Comparison of ENCODE assay signal across 8 mouse cellular contexts in the genomic region with DNA sequence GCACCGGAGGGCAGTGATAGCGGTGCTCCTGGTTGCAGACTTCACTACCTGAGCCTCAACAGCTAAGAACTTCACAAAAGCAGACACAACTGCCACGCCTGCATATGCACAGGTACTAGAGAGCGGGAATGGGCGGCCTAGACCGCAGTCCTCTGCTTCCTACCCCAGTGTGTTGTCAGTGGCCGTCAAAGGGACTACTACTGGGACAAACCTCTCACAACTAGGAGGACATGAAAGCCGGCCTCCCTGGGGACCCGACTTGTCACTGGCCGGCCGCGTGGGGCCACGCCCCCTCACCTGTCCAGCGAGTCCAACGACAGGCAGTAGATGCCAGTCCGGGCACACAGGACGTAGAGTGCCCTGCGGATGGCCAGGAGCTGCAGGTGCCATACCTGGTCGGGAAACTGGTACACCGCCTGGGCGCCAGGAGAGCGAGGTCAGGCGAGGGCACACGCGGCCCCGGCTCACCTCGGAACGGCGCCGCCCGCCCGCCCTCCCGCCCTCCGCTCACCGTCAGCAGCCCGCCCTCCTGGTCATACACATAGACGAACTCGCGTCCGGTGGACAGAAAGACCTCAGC. TPM values are rescaled to one million over a fixed set of nuclear protein-coding genes. Genes with fewer than 3 reads are reported as not detected.
DNase-seq lines count a peak whose midpoint lies in the region; ATAC-seq and TF ChIP-seq lines count a peak whose summit lies in the region.

No protein-coding gene starts in this region.

- 3% methylated on average over 39 of the region's 40 CpGs for WGBS in forebrain, embryonic 13.5 days
- WGBS in intestine, embryonic 16.5 days = 2% methylated on average over 36 of the region's 40 CpGs
- WGBS in liver, postnatal 0 days (ENCODE audit: insufficient replicate concordance) = 2% methylated on average over 36 of the region's 40 CpGs
- WGBS in neural tube, embryonic 12.5 days = 3% methylated on average over 40 of the region's 40 CpGs

- H3K4me1 ChIP-seq in forebrain, embryonic 13.5 days = peaks cover 33% of the 10 kb centered on the region
- H3K4me1 ChIP-seq in intestine, embryonic 16.5 days (ENCODE audit: control insufficient read depth, insufficient read depth, low read length) = peaks cover 16% of the 10 kb centered on the region
- peaks cover 17% of the 10 kb centered on the region for H3K4me1 ChIP-seq in liver, postnatal 0 days (ENCODE audit: insufficient read depth)
- peaks cover 22% of the 10 kb centered on the region for H3K4me1 ChIP-seq in neural tube, embryonic 12.5 days

- peak overlapping the region; percentile 85 for H3K4me3 ChIP-seq in forebrain, embryonic 13.5 days
- peak overlapping the region; percentile 86 for H3K4me3 ChIP-seq in intestine, embryonic 16.5 days (ENCODE audit: low read length)
- H3K4me3 ChIP-seq in liver, postnatal 0 days (ENCODE audit: low read depth, low read length) = peak overlapping the region; percentile 71
- peak overlapping the region; percentile 87 for H3K4me3 ChIP-seq in neural tube, embryonic 12.5 days

- DNase-seq in adrenal gland, postnatal 10 days = peak; percentile 56
- no peak for DNase-seq in adrenal gland, postnatal 25 days
- DNase-seq in brain, embryonic 14.5 days (ENCODE audit: low read depth) = peak; percentile 43
- peak; percentile 78 for DNase-seq in liver, postnatal 0 days
- DNase-seq in T-cell, adult 2 months (ENCODE audit: low spot score) = no peak

- H3K9me3 ChIP-seq in forebrain, embryonic 13.5 days (replicated peaks) = no peaks in the 10 kb centered on the region
- no peaks in the 10 kb centered on the region for H3K9me3 ChIP-seq in intestine, embryonic 16.5 days (ENCODE audit: control insufficient read depth, low read length)
- H3K9me3 ChIP-seq in liver, postnatal 0 days (ENCODE audit: low read length) = no peaks in the 10 kb centered on the region
- H3K9me3 ChIP-seq in neural tube, embryonic 12.5 days = no peaks in the 10 kb centered on the region

- H3K27me3 ChIP-seq in forebrain, embryonic 13.5 days = no peaks in the 10 kb centered on the region
- no peaks in the 10 kb centered on the region for H3K27me3 ChIP-seq in intestine, embryonic 16.5 days (replicated peaks; ENCODE audit: control insufficient read depth, insufficient read depth, low read length)
- H3K27me3 ChIP-seq in liver, postnatal 0 days (ENCODE audit: insufficient read depth, low read length) = no peaks in the 10 kb centered on the region
- H3K27me3 ChIP-seq in neural tube, embryonic 12.5 days (replicated peaks) = no peaks in the 10 kb centered on the region

- H3K27ac ChIP-seq in forebrain, embryonic 13.5 days = peak overlapping the region; percentile 58
- peak overlapping the region; percentile 33; the same call in 1 of the 2 replicates for H3K27ac ChIP-seq in intestine, embryonic 16.5 days (ENCODE audit: low read length)
- 0 out of 2 replicates have a peak overlapping the region, but pooled peaks have one; percentile 30 for H3K27ac ChIP-seq in liver, postnatal 0 days (ENCODE audit: low read depth)
- H3K27ac ChIP-seq in neural tube, embryonic 12.5 days = peak overlapping the region; percentile 15; the same call in 1 of the 2 replicates

- peak; percentile 32 for ATAC-seq in forebrain, embryonic 13.5 days
- peak; percentile 75 for ATAC-seq in intestine, embryonic 16.5 days
- peak; percentile 68 for ATAC-seq in liver, postnatal 0 days
- ATAC-seq in neural tube, embryonic 12.5 days (ENCODE audit: low FRiP score, low read depth) = peak; percentile 49

- TF ChIP-seq POLR2A in brain, embryonic 14.5 days (IDR thresholded peaks at IDR 0.05; ENCODE audit: borderline replicate concordance, extremely low read depth, insufficient read depth, insufficient read length, poor library complexity, severe bottlenecking) = no peak

- H3K36me3 ChIP-seq in forebrain, embryonic 13.5 days (ENCODE audit: poor library complexity, severe bottlenecking) = peaks cover 71% of the 10 kb centered on the region
- peaks cover 23% of the 10 kb centered on the region for H3K36me3 ChIP-seq in intestine, embryonic 16.5 days (ENCODE audit: control insufficient read depth, insufficient read depth, low read length)
- H3K36me3 ChIP-seq in liver, postnatal 0 days (replicated peaks; ENCODE audit: insufficient read depth, low read length) = peaks cover 47% of the 10 kb centered on the region
- peaks cover 68% of the 10 kb centered on the region for H3K36me3 ChIP-seq in neural tube, embryonic 12.5 days

- no peak for TF ChIP-seq CTCF in brain, embryonic 14.5 days (IDR thresholded peaks at IDR 0.05; ENCODE audit: borderline replicate concordance, extremely low read depth, insufficient read depth, insufficient read length)
- TF ChIP-seq CTCF in liver, postnatal 0 days (IDR thresholded peaks at IDR 0.05; ENCODE audit: low read depth) = no peak

- TF ChIP-seq EP300 in liver, postnatal 0 days (IDR thresholded peaks at IDR 0.05; ENCODE audit: low read depth) = no peak

- H3K4me2 ChIP-seq in forebrain, embryonic 13.5 days = peak overlapping the region; percentile 88
- H3K4me2 ChIP-seq in intestine, embryonic 16.5 days (ENCODE audit: low read depth, low read length) = peak overlapping the region; percentile 88
- H3K4me2 ChIP-seq in liver, postnatal 0 days (ENCODE audit: low read depth, low read length) = peak overlapping the region; percentile 95
- H3K4me2 ChIP-seq in neural tube, embryonic 12.5 days (replicated peaks) = peak overlapping the region; percentile 98

- peak overlapping the region; percentile 92 for H3K9ac ChIP-seq in forebrain, embryonic 13.5 days
- H3K9ac ChIP-seq in intestine, embryonic 16.5 days (ENCODE audit: low read depth, low read length) = peak overlapping the region; percentile 82
- peak overlapping the region; percentile 71 for H3K9ac ChIP-seq in liver, postnatal 0 days (replicated peaks)
- peak overlapping the region; percentile 86 for H3K9ac ChIP-seq in neural tube, embryonic 12.5 days

RNA-seq across cellular contexts. Expression of gene Faap100, which starts 0.4 kb away (rescaled TPM):
- 10 to 100 TPM; 19.5 to 26.4 TPM for total RNA-seq in adrenal gland, postnatal 10 days (2021)
- 35.8 and 55.1 TPM in 2 replicates for total RNA-seq in adrenal gland, postnatal 25 days (2021)
- polyA plus RNA-seq in brain, embryonic 14.5 days (2012; rRNA removed) = 114 and 122 TPM in 2 replicates
- polyA plus RNA-seq in forebrain, embryonic 13.5 days (2015; fragmentation: Nextera tagmentation; extraction: Ambion mirVana) = 51.0 and 63.1 TPM in 2 replicates
- polyA plus RNA-seq in intestine, embryonic 16.5 days (2015; fragmentation: Nextera tagmentation; extraction: Ambion mirVana) = 26.6 and 28.6 TPM in 2 replicates
- 5.5 and 5.8 TPM in 2 replicates for polyA plus RNA-seq in liver, postnatal 0 days (2015; fragmentation: Nextera tagmentation; extraction: Ambion mirVana)
- polyA plus RNA-seq in neural tube, embryonic 12.5 days (2016; fragmentation: Nextera tagmentation; extraction: Ambion mirVana) = 51.0 and 53.4 TPM in 2 replicates

RNA-seq across cellular contexts. Expression of gene Fscn2, which starts 16.8 kb away (rescaled TPM):
- under 1 TPM; 0.15 to 0.45 TPM for total RNA-seq in adrenal gland, postnatal 10 days (2021)
- total RNA-seq in adrenal gland, postnatal 25 days (2021) = 0.79 TPM in 1 of 2 replicates, not detected in the other
- 0.95 and 0.96 TPM in 2 replicates for polyA plus RNA-seq in brain, embryonic 14.5 days (2012; rRNA removed)
- polyA plus RNA-seq in forebrain, embryonic 13.5 days (2015; fragmentation: Nextera tagmentation; extraction: Ambion mirVana) = 1.3 and 1.7 TPM in 2 replicates
- 0.55 TPM in 1 of 2 replicates, not detected in the other for polyA plus RNA-seq in intestine, embryonic 16.5 days (2015; fragmentation: Nextera tagmentation; extraction: Ambion mirVana)
- polyA plus RNA-seq in liver, postnatal 0 days (2015; fragmentation: Nextera tagmentation; extraction: Ambion mirVana) = not detected in 2 replicates
- 1.1 and 1.6 TPM in 2 replicates for polyA plus RNA-seq in neural tube, embryonic 12.5 days (2016; fragmentation: Nextera tagmentation; extraction: Ambion mirVana)

RNA-seq across cellular contexts. Expression of gene Actg1, which starts 29.8 kb away (rescaled TPM):
- 100 to 1,000 TPM; 954 to 956 TPM for total RNA-seq in adrenal gland, postnatal 10 days (2021)
- total RNA-seq in adrenal gland, postnatal 25 days (2021) = 1,036 and 1,352 TPM in 2 replicates
- 1,716 and 3,108 TPM in 2 replicates for polyA plus RNA-seq in brain, embryonic 14.5 days (2012; rRNA removed)
- 3,229 and 3,555 TPM in 2 replicates for polyA plus RNA-seq in forebrain, embryonic 13.5 days (2015; fragmentation: Nextera tagmentation; extraction: Ambion mirVana)
- polyA plus RNA-seq in intestine, embryonic 16.5 days (2015; fragmentation: Nextera tagmentation; extraction: Ambion mirVana) = 2,886 and 2,944 TPM in 2 replicates
- 463 and 498 TPM in 2 replicates for polyA plus RNA-seq in liver, postnatal 0 days (2015; fragmentation: Nextera tagmentation; extraction: Ambion mirVana)
- 3,655 and 3,681 TPM in 2 replicates for polyA plus RNA-seq in neural tube, embryonic 12.5 days (2016; fragmentation: Nextera tagmentation; extraction: Ambion mirVana)

RNA-seq across cellular contexts. Expression of gene Nploc4, which starts 59.4 kb away (rescaled TPM):
- 10 to 100 TPM; 59.7 to 67.0 TPM for total RNA-seq in adrenal gland, postnatal 10 days (2021)
- total RNA-seq in adrenal gland, postnatal 25 days (2021) = 83.9 and 98.7 TPM in 2 replicates
- polyA plus RNA-seq in brain, embryonic 14.5 days (2012; rRNA removed) = 62.6 and 63.2 TPM in 2 replicates
- 33.6 and 33.9 TPM in 2 replicates for polyA plus RNA-seq in forebrain, embryonic 13.5 days (2015; fragmentation: Nextera tagmentation; extraction: Ambion mirVana)
- polyA plus RNA-seq in intestine, embryonic 16.5 days (2015; fragmentation: Nextera tagmentation; extraction: Ambion mirVana) = 19.5 and 20.0 TPM in 2 replicates
- polyA plus RNA-seq in liver, postnatal 0 days (2015; fragmentation: Nextera tagmentation; extraction: Ambion mirVana) = 12.5 and 12.8 TPM in 2 replicates
- polyA plus RNA-seq in neural tube, embryonic 12.5 days (2016; fragmentation: Nextera tagmentation; extraction: Ambion mirVana) = 47.2 and 54.6 TPM in 2 replicates

Comparison
In these comparisons a context has a peak if more than half of its experiments do, and no peak if none do; other contexts are left out.
1. DNase-seq: peak in adrenal gland, postnatal 10 days (single experiment), brain, embryonic 14.5 days (single experiment) and liver, postnatal 0 days (single experiment); none in adrenal gland, postnatal 25 days (single experiment) and T-cell, adult 2 months (single experiment).
2. Peak in every context shown above with its lines, with median percentiles within 50 percentile points of each other: ATAC-seq, H3K27ac ChIP-seq, H3K4me2 ChIP-seq, H3K4me3 ChIP-seq and H3K9ac ChIP-seq.